Mouse (Mus musculus): ENCODE data around the gene Ap5s1.

The Ap5s1 gene

GRCm38 (mm10) chr2:131206778-131207177, at the start of gene Ap5s1:
TSS of gene Ap5s1 (plus strand) at chr2:131207078.
- no peak for DNase-seq

- DNase-seq, result peak in 1 of 2 experiments; percentile 51
Observed at GRCm38 (mm10) chr2:131159491-131159910, 47.4 kb upstream of the Ap5s1 start.

- peak; percentile 99 for DNase-seq
Observed at GRCm38 (mm10) chr2:131159938-131160581, 46.8 kb upstream of the Ap5s1 start, which contains the start of gene 1700037H04Rik. TSS of gene 1700037H04Rik (minus strand) at chr2:131160081.

GRCm38 (mm10) chr2:131160671-131161111, 46.2 kb upstream of the Ap5s1 start:
- DNase-seq, result peak; percentile 39 to 53

- peak; percentile 68 to 86 for DNase-seq
Observed at GRCm38 (mm10) chr2:131163924-131164323, 43.0 kb upstream of the Ap5s1 start.

GRCm38 (mm10) chr2:131166172-131166571, 40.7 kb upstream of the Ap5s1 start:
- peak in 1 of 2 experiments; percentile 29 for DNase-seq

GRCm38 (mm10) chr2:131167984-131168383, 38.9 kb upstream of the Ap5s1 start:
- no peak for DNase-seq

- no peak for DNase-seq
Observed at GRCm38 (mm10) chr2:131168914-131169313, 38.0 kb upstream of the Ap5s1 start.

- DNase-seq, result no peak
Observed at GRCm38 (mm10) chr2:131170936-131171335, 35.9 kb upstream of the Ap5s1 start.

- DNase-seq, result peak; percentile 79 to 89
Observed at GRCm38 (mm10) chr2:131171401-131172104, 35.3 kb upstream of the Ap5s1 start.

- no peak for DNase-seq
Observed at GRCm38 (mm10) chr2:131172322-131172721, 34.6 kb upstream of the Ap5s1 start.

- peak; percentile 75 to 90 for DNase-seq
Observed at GRCm38 (mm10) chr2:131174700-131175099, 32.2 kb upstream of the Ap5s1 start.

- DNase-seq, result peak; percentile 33 to 53
Observed at GRCm38 (mm10) chr2:131175286-131175944, 31.5 kb upstream of the Ap5s1 start.

GRCm38 (mm10) chr2:131175945-131176309, 31.0 kb upstream of the Ap5s1 start:
- peak; percentile 47 to 59 for DNase-seq

GRCm38 (mm10) chr2:131176491-131176890, 30.4 kb upstream of the Ap5s1 start:
- peak; percentile 86 to 92 for DNase-seq

- peak; percentile 29 to 49 for DNase-seq
Observed at GRCm38 (mm10) chr2:131177932-131178331, 28.9 kb upstream of the Ap5s1 start.

- peak; percentile 33 to 57 for DNase-seq
Observed at GRCm38 (mm10) chr2:131178828-131179245, 28.0 kb upstream of the Ap5s1 start.

- peak; percentile 58 to 75 for DNase-seq
Observed at GRCm38 (mm10) chr2:131179246-131179886, 27.5 kb upstream of the Ap5s1 start.

GRCm38 (mm10) chr2:131179990-131180587, 26.8 kb upstream of the Ap5s1 start, which contains the start of gene Cenpb:
TSS of gene Cenpb (minus strand) at chr2:131180067.
- DNase-seq, result peak; percentile 86 to 95

- peak in 1 of 2 experiments; percentile 38 for DNase-seq
Observed at GRCm38 (mm10) chr2:131186343-131186742, 20.5 kb upstream of the Ap5s1 start.

GRCm38 (mm10) chr2:131186771-131187601, 19.9 kb upstream of the Ap5s1 start, which contains the start of the genes Cdc25b and Spef1:
TSS of gene Cdc25b (plus strand) at chr2:131186949.
TSS of gene Spef1 (minus strand) at chr2:131187282.
- DNase-seq, result peak; percentile 88 to 93
